Mouse (Mus musculus) fat pad, adult 2 months (tissue): ENCODE measurements around the gene Barx2.

ENCODE experiments used
- DNase-seq: peaks from one replicate; pipeline ENCODE4 v3.0.0-alpha.2; 2011; ENCODE audit warnings: low read depth, low spot score; ENCODE audit errors: extremely low read depth

Gene Barx2

DNA sequence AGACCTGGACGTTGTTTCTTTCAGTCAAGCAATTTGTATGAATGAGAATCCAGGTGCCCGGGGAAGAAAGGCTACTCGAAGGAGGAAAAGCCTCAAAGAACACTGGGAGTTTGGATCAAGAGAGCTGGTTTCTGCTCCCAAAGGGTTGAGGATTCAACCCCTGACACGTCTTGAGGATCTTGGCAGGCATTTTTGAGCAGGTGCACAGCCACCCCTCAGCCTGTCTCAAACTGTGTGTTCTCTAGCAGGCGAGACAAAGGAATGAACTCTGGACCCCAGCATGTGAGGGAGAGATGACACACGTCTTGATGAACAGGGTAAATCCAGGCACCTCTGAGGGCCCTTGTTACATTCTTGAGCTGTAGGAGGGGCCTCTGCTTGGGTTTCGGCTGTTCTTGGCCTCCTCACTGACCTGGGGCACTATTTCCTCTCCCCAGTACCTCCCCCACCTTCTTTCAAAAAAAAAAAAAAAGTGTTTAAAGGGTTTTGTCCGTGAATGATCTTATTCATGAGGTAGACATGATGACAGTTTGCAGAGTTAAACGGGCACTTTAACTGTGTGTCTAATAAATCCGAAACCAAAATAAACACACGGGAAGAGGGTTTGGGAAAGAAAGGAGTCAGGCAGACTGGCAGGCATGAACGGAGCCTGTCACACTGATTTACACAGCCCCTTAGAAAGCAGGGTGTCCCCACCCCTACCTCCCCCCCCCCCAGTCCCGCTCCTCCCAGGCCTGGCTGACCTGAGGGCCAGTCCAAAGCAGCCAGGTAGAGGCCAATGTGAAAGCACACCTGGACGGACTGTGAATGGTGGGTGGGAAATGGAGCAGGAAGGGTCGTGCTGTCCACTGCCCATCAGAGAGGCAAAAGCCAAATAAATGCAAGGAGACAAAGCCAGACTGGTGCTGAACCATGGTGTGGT is 73.9 kb downstream of the Barx2 start:
- no peak for DNase-seq

DNA sequence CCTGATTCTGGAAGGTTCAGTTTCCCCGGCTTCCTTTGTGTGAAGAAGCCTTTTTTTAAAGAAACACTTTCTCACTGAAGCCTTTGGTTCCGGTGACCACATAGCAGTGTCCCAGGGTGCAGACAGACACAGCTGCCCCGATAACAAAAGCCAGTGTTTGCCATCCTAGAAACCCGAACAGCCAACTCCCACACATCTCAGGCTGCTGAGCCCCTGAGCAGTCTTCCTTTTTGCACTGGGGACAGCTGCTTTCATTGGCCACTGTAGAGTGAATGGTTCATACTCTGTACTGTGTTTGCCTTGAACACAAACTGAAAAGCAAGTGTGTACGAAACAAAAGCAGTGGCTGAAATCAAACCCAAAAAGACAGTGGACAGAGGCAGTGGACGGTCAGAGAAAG is 75.2 kb downstream of the Barx2 start:
- DNase-seq = no peak

- no peak for DNase-seq
Observed at GRCm38 (mm10) chr9:31808753-31809152, 104.5 kb downstream of the Barx2 start.

- no peak for DNase-seq
Observed at GRCm38 (mm10) chr9:31802641-31803040, 110.6 kb downstream of the Barx2 start.
